Mouse (Mus musculus) kidney, postnatal 36 days (tissue): ENCODE results near the gene Paqr7.
"Not testable (repeated sequence)": the region's sequence is repeated elsewhere in the genome, so short reads cannot be mapped to it uniquely, and the experiment has no call there.

Experiments used
- DNase-seq, 2 experiments: peaks; one replicate each; pipeline ENCODE4 v3.0.0; 2021 to 2022; ENCODE audit warnings: mixed read lengths in 2 of 2

Gene Paqr7

DNA sequence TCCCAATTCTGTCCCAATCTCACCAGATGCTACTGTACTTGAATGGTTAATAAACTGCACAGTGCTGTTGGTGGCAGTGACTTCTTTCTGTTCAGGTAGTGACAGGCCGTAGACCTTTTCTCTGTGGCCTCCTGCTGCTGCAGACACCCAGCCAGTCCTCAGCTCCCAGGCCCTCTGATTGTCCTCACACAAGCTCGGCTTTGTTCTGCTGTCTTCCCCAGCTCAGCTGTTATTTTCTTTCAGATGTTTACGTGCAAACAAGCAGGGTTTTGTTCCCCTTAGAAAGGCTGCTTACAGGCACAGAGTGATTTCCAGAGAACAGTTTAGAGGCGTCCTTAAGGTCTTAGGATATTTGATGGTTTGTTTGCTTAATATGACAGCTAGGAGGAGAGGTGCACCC is 22.7 kb upstream of the Paqr7 start:
- no peak for DNase-seq

DNA sequence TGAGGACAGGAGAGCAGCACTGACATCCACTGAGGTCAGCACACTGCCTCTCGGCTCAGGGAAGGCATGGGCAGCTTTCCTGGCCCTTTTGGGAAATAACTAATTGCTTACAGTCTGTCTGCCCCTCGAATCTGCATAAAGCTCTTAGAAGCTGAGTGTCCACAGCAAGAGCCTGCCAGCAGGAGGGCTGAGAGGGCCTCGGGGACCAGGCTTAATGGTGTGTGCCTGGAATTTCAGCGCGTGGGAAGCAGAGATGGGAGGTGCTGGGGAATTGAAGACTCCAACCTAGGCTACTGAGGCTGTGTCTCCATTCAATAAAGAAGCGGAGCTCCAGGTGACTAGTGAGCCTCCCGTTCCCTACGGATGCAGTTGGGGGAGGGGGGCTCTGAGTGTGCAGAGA is 22.3 kb upstream of the Paqr7 start:
- no peak for DNase-seq

DNA sequence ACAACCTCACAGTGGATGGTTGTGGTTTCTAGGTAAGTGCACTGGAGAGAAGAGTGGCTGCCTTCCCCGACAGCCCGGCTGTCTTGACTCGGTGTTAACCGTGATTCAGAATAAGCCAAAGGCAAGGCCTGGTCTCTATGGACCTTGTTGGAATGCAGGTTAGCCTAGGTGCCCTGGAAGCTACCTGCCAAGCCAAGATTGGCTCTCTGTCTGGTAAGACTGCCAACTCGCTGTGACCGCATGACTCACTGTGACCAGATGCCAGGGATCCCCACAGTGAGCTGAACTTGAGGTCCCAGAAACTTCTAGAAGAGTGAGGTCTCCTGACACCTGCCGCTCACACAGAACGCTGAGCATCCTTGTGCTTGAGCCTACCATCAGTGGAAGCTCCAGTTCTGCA is 19.6 kb upstream of the Paqr7 start:
- DNase-seq: peak in 1 of 2 experiments; percentile 42

DNA sequence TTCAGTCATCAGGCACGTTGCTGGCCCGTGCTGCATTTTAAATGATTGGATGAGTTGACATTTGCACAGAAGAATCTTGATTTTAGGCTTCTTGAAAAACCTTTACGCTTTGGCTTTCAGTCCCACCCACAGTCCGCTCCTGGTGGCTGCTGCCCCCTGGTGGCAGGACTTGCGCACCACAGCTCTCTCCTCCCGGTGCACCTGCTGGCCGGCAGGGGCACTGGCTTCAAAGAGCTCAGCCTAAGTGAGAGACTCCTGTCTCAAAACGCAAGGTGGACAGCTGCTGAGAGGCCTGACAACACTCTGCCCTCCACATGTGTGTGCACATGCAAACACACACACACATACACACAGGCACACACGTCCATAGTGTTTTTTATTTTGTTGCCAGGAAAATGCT is 18.5 kb upstream of the Paqr7 start:
- DNase-seq: peak; percentile 86 to 95

DNA sequence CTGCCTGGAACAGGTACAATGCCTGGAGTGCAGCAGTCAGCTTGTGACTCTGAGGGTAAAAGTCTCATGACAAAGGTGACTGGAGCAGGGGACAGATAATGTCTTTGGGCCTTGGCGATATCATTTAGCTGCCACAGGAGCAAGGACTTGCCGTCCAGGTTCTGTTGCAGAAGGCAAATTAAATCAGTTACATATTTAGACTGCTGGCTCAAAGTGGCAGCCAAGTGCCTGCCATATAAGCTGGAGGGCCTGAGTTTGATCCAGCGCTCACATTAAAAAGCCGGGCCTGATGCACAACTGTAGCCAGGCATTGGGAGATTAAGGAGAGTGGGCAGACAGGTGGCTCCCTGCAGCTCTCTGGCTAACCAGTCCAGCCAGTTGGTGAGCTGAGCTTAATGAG is 16.7 kb upstream of the Paqr7 start:
- DNase-seq: no peak

DNA sequence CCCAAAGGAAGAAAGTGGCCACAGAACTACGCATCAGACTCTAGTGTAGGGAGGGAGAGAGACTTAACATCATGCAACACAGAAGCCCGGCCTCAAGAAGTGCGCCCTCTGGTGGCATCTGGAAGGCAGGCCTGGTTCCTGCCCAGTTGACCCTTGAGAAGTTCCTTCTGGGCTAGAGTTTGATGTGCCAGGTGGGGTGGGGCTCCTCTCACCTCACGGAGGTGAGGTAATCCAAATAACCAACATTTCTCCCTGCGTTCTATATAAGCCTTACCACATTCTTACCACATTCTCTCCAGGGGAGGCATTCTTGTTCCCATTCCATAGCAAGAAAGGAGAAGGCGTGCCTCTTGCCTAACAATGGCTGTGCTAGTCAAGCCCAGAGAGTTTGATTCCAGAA is 15.6 kb upstream of the Paqr7 start:
- peak; percentile 80 to 91 for DNase-seq

DNA sequence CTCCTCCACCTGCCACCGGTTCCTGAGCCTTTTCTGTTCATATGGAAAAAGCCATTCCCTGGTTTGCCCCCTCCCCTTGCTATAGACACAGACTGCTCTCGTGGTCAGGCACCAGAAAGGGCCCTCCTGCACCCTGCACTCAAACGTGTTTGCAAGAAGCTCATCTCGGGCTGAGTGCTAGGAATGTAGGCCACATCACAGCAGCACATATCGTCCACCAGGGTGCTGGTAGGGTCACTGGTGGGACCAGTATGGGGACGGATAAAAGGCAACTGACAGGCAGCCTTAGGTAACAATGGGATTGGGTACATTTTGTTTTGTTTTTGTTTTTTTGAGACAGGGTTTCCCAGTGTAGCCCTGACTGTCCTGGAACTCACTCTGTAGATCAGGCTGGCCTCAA is 15.2 kb upstream of the Paqr7 start:
- DNase-seq: no peak

DNA sequence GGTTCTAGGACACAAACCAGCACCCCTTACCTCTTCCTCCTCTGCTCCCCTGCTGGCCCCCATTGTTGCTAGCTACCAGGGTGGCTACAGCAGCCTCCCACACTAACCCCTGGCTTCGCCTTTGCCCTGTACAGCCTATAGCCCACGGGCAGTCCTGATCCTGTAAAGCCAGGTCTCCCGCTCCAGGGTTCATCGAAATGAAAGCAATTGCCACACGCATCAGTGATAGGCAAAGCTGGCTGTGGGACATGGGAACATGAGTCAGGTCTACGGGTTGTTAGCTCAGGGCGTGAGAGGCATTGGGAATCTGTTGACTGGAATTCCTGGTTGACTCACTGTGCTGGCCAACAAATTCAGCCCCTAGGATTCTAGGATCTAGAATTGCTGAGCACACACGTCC is 14.1 kb upstream of the Paqr7 start:
- DNase-seq: no peak

DNA sequence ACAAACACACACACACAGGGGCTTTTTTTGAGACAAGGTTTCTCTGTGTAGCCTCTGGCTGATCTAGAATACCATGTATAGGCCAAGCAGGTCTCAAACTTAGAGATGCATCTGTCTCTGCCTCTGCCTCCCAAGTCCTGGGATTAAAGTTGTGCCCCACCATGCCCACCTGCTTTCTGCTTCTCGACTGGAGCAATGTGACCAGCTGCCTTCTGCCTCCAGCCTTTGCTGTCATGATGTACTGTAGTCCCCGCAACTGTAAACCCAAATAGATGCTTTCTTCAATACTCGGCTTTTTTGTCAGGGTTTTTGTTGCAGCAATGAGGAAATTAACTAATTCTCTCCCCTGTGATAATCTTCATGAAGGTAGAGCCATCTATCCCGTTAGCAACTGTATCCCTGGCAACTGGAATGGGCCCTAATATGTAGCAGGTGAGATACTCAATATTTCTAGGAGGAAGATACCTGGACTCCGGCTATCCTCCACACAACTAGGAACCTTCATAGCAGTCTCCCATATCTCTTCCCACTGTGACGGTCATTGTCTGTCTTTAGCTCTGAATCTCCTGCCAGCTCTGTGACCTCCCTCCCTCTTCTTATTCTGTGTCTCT is 13.3 kb upstream of the Paqr7 start:
- no peak for DNase-seq

DNA sequence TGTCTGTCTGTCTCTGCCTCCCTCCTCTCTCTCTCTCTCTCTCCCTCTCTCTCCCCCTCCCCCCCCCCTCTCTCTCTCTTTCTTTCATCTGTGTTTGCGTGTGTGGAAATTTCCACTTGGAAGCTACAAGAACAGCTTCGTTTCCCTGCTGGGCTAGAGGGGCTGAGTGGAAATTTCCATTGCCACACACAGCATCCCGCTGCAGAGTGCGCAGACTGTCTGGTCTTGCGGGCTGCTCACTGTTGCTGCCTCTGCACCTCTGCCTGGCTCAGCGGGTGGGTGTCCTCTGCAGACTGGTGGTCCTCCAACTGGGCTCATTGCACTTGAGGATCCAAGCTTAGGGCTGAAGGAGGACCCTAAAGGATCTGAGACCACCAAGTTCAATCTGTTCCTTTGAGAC is 12.8 kb upstream of the Paqr7 start:
- peak; percentile 53 to 63 for DNase-seq

DNA sequence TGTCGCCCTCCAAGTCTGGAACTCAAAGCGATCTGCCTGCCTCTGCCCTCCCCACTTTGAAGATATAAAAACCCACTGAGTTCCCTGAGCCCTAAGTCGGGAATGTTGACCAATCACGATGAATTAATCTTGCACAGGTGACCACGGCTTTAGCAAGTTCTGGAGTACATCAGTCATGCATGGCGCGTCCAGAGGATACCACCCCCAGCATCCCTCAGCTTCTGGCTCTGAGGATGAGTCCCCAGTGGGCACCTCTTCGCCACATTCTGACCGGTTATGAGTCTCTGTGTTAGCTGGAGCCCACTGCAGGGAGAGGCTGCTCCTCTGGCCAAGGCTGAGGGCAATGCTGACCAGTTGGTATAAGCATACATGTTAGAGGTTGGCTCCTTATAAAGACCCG is 12.3 kb upstream of the Paqr7 start:
- DNase-seq: peak in 1 of 2 experiments; percentile 16

DNA sequence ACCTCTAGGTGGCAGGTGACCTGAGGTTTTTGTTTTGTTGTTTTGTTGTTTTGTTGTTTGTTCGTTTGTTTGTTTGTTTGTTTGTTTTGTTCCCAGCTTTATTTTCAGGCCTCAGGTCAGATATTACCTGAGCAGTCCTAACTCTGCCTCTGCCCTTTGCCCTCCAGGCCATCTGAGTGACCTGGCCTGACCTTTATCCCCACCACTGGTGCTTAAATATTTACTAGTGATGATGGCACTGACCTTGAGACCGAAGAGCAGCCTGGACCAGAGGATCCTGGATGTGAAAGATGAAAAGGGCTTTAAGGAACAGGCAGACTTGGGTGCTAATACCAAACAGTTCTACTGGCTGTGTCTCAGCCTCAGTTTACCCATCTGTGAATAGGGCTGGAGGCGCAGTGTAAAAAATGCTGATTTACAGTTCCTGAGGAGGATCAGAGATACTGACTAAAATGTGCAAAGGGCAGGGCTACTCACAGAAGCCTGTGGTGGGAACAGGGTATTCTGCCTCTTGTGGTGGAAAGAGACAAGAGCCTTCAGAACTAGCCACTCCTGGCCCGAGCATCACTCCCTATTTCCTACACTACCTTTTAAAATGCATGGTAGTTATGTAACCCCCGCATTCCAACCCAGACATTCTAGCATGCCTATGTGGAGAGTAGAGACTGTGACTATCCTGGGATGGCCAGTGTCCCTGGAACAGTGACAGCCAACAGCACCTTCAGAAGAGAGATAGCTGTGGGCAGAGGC is 11.2 kb upstream of the Paqr7 start:
- peak; percentile 80 to 81 for DNase-seq

DNA sequence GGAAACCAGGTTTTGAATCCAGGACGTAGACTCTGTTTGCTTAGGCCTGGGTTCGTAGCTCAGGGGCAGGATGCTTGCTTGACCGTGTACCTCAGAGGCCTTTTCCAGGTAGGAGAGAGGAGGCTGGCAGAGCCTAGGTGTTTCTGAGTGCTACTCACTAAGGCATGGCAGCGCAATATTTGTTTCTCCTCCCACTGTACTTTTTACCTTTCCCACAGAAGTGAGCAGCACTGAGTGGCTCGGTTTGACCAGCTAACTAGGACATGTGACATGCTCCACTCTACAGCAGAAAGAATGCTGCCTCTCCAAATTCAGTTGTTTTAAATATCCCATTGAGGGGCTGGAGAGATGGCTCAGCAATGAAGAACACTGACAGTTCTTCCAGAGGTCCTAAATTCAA is 8.3 kb upstream of the Paqr7 start:
- peak in 1 of 2 experiments; percentile 15 for DNase-seq

DNA sequence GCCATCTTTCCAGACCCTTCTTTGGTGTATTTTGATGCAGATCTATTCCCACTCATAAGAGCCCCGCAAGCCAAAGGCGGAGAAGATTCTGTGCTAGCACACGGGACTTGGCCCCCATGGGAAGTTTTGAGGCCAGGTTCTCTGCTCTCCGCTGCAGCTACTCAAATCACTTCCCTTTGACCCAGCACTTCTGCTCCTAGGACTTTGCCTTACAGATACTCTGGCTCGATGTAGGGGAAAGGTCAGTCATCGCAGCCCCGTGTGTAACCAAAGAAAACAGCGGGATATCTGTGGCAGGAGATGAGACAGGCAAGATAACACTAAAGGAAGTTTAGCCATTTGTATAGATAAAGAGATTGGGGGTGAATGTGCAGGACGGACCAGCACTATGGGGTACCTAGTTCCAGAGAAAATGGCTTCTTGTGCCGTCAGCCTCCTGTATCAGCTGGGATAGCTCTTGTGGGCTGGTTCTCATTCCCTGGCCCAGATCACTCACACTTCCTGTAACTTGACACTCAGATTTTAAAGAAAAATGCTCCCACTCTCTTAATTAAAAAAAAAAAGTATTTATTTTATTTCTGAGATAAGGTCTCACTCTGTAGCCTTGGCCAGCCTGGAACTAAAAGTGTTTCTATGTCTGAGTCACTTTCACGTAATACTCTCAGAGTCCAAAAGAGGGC is 6.4 kb upstream of the Paqr7 start:
- peak; percentile 68 to 78 for DNase-seq

DNA sequence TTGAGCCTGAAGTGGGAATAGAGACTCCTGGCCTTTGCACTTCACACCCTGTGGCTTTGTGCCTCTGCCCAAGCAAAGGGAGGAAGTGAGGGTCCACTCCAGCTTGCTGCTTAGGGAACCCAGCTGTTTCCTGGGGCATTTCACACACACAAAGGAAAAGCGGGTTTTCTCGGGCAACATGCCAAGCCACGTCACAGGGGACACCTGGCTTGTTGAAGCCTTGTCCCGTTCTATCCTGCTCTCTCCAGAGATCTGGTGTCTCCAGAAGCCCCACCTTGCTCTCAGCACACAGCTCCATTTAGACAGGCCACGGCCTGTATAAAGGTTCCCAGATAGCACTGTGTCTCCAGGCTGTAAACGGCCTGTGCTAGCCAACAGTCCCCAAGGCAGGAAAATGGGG is 4.8 kb upstream of the Paqr7 start:
- DNase-seq: peak in 1 of 2 experiments; percentile 39

DNA sequence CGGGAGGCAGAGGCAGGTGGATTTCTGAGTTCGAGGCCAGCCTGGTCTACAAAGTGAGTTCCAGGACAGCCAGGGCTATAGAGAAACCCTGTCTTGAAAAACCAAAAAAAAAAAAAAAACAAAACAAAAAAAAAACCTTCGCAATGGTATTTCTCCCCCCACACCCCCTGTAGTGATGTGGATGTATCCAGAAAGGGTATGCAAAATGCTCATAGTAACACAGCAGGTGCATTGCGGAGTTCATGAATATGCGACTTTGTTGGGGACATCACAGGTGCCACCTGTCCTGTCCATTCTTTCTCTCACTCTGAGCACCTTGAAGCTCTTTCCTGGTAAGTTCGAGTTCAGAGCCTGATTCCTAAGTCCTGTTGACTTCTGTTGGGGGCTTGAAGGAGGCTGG is 2.3 kb upstream of the Paqr7 start:
- not testable (repeated sequence) for DNase-seq

DNA sequence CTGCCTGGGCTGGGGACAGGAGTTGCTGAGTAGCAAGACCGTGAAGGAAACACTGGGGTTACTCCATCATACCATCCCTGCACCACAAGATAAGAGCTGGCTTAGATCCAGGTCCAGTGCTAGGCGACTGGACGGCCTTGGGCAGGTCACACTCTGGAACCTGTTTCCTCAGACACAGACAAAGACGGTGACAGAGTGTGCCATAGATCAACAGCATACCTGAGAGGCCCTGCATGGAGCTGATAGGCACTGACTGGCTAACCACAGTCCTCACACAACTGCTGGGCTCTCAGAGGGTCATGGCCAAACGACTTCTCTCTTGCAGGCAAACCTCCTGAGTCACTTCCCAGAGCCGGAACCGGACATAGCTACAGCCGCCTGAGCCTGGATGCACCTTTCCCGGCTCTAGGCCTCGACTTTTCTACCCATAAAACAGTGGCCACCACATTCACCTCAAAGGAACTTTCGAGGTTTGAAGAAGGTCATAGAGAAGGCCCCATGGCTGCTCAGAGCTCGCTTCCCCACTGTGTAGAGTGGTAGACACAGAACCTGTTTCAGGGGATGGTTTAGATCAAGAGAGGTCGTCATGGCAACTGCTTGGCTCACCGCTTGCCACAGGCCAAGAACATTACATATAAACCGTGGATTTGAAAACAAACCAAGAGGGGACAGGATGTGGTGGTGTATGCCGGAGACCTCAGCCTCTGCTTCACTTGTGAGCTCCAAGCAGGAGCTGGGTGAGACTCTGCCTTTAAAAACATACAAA is 1.5 kb upstream of the Paqr7 start:
- peak in 1 of 2 experiments; percentile 13 for DNase-seq

DNA sequence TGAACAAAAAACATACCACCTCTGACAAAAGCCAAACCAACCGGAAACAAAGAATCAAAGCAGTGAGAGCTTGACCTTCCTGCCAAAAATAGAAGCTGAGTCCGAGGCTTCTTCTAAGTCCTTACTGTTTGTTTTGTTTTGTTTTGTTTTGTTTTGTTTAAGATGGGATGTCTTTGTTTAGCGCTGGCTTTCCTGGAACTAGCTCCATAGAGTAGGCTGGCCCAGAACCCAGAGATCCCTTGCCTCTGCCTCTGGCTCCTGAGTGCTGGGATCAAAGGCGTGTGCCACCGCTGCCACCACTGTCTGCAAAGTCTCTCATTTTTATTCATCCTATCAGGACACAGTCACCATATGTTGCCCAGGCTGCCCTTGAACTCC is 962 bp upstream of the Paqr7 start:
- DNase-seq: peak in 1 of 2 experiments; percentile 8

DNA sequence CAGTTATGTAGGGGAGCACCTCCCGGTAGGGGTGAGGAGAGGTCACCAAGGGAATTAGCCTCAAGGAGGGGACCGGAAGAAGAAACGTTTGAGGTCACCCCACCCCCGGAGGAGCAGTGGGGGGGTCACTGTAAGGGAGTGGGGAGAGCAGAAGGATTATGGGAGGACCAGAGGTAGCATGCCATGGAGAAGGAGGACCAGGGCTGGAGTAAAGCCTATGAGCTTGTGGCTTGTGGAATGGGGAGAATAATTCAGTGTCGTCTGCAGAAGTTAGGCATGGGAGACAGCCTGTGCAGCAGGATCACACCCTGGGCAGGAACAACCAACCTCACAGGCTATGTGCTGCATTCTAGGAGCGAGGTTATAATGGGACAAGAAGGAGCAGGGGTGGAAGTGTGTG is 726 bp downstream of the Paqr7 start:
- DNase-seq: no peak

DNA sequence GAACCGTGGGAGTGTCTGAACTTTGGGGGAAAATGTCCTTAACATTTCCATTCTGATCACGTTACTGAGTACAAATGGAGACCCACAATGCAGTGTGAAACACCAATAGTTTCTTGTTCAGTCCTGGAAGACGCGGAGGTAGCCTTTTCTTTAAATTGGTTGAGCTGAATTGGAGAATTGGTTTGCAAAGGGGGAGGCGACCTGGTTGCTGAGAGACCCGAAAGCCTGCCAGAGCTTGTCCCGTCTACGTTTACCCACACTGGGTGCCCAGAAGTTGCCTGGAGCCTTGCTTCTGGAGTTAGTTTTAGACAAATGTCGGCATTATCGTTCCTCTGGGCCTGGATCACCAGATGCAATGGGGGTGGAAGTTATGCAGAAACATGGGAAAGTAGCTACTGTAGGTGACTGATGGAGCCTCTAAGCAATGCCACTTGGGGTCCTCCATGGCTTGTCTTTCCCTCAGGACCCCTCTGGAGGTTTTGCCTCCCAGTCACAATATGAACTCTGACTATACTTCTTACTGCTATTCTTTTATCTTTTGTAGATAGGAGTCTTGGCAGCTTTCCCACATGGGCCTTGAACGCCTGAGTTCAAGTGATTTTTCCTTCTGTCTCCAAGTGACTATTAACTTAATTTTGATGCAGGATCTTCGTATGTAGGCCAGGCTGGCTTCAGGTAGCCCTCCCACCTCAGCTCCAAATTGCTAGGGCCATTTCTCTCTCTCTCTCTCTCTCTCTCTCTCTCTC is 1.7 kb downstream of the Paqr7 start:
- DNase-seq: no peak

DNA sequence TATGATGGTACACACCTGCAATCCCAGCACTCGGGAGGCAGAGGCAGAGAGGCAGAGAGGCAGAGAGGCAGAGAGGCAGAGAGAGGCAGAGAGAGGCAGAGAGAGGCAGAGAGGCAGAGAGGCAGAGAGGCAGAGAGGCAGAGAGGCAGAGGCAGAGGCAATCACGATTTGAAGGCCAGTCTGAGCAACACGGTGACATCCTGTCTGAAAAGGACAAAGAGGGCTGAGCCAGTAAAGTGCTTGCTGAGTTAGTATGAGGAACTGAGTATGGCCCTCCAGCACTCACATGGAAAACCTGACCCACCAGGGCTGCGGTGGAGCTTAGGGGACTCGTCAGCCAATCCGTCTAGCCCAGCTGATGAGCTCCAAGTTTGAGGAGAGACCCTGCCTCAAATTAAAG is 2.5 kb downstream of the Paqr7 start:
- DNase-seq: not testable (repeated sequence)

DNA sequence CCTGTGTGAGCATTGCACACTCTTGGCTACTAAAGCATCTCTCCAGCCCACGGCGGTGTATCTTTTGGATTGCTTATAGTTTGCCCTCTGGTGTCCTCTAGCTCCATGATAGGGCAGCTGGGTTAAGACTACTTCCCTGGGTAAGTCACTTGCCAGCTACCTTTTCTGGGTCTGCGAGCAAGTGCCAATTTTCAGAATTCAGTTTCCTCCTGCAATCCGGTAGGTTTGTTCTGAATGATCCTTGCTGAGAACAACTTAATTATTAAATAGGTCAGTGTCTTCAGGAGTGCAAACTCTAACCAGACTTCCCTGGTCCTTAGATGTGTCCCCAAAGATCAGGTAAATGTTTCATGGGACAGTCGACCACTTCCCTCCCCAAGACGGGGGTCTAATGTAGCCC is 4.6 kb downstream of the Paqr7 start:
- peak in 1 of 2 experiments; percentile 16 for DNase-seq
